Mouse (Mus musculus): ENCODE data around the gene Psmb6. TPM values are rescaled to one million over a fixed set of nuclear protein-coding genes. Genes with fewer than 3 reads are reported as not detected.
A peak's percentile ranks its signal among the peaks of the same experiment; 100 is the strongest.
"Not testable (repeated sequence)": the region's sequence is repeated elsewhere in the genome, so short reads cannot be mapped to it uniquely, and the experiment has no call there.

Gene Psmb6
- polyA plus RNA-seq, 1 experiment, result 398 TPM

DNA sequence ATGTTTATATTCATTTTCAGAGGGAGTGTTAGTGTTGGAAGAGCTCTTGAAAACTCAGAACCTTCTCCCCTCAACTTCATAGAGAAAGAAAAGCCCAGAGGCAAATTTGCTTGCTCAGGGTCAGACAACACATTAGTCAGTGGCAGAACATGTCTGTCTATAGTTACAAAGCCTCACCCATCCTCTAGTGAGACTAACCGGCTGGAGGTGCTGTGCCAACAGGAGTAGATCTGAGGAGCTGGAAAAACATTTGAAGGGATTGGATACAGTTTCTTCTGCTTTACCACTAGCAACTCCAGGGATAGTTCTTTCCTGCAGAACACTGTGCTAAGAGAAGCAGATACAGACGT, 36.7 kb downstream of the Psmb6 start:
- TF ChIP-seq POLR2A (IDR thresholded peaks at IDR 0.05; ENCODE audit: low read depth, low read length) (no peak), CTCF (conservative IDR thresholded peaks at IDR 0.05; ENCODE audit: insufficient read depth, insufficient read length, low read depth, low read length) (no peak)
- H3K36me3 ChIP-seq (ENCODE audit: control insufficient read depth, insufficient read depth, low read length), result no peaks in the 10 kb centered on the region
- H3K27ac ChIP-seq (ENCODE audit: insufficient read depth, low read depth, low read length), result no peak overlapping the region
- H3K27me3 ChIP-seq (replicated peaks; ENCODE audit: control insufficient read depth, insufficient read depth, low read length), result no peaks in the 10 kb centered on the region
- H3K4me3 ChIP-seq (ENCODE audit: insufficient read depth, low read depth, low read length), result peak overlapping the region; percentile 86
- no peak for DNase-seq
- WGBS, result 0% methylated on average over 2 of the region's 2 CpGs
- peaks cover 20% of the 10 kb centered on the region for H3K4me1 ChIP-seq (ENCODE audit: control insufficient read depth, insufficient read depth, low read length)

- peak; percentile 35 for TF ChIP-seq POLR2A (IDR thresholded peaks at IDR 0.05; ENCODE audit: low read depth, low read length)
- no peak for TF ChIP-seq CTCF (conservative IDR thresholded peaks at IDR 0.05; ENCODE audit: insufficient read depth, insufficient read length, low read depth, low read length)
- Histone ChIP-seq H3K4me1 (ENCODE audit: control insufficient read depth, insufficient read depth, low read length) (peaks cover 21% of the 10 kb centered on the region), H3K27me3 (replicated peaks; ENCODE audit: control insufficient read depth, insufficient read depth, low read length) (no peaks in the 10 kb centered on the region), H3K4me3 (ENCODE audit: insufficient read depth, low read depth, low read length) (peak within 1 kb of the TSS; percentile 86), H3K36me3 (ENCODE audit: control insufficient read depth, insufficient read depth, low read length) (no peaks in the 10 kb centered on the region), H3K27ac (ENCODE audit: insufficient read depth, low read depth, low read length) (peak within 1 kb of the TSS; percentile 92)
- under 1% methylated on average over 57 of the region's 57 CpGs for WGBS
- peak; percentile 95 for DNase-seq
These were observed 37.3 kb downstream of the Psmb6 start, which contains the start of gene Mink1 for GRCm38 (mm10) chr11:70562287-70562994. TSS of gene Mink1 (plus strand) at chr11:70562881.

- Histone ChIP-seq H3K4me3 (ENCODE audit: insufficient read depth, low read depth, low read length) (peak overlapping the region; percentile 86), H3K27ac (ENCODE audit: insufficient read depth, low read depth, low read length) (peak overlapping the region; percentile 84), H3K4me1 (ENCODE audit: control insufficient read depth, insufficient read depth, low read length) (peaks cover 21% of the 10 kb centered on the region), H3K27me3 (replicated peaks; ENCODE audit: control insufficient read depth, insufficient read depth, low read length) (no peaks in the 10 kb centered on the region), H3K36me3 (ENCODE audit: control insufficient read depth, insufficient read depth, low read length) (no peaks in the 10 kb centered on the region)
- no peak for DNase-seq
- no peak for TF ChIP-seq CTCF (conservative IDR thresholded peaks at IDR 0.05; ENCODE audit: insufficient read depth, insufficient read length, low read depth, low read length)
- no peak for TF ChIP-seq POLR2A (IDR thresholded peaks at IDR 0.05; ENCODE audit: low read depth, low read length)
- WGBS, result 0% methylated on average over 29 of the region's 31 CpGs
These were observed 37.9 kb downstream of the Psmb6 start for GRCm38 (mm10) chr11:70562995-70563469.

DNA sequence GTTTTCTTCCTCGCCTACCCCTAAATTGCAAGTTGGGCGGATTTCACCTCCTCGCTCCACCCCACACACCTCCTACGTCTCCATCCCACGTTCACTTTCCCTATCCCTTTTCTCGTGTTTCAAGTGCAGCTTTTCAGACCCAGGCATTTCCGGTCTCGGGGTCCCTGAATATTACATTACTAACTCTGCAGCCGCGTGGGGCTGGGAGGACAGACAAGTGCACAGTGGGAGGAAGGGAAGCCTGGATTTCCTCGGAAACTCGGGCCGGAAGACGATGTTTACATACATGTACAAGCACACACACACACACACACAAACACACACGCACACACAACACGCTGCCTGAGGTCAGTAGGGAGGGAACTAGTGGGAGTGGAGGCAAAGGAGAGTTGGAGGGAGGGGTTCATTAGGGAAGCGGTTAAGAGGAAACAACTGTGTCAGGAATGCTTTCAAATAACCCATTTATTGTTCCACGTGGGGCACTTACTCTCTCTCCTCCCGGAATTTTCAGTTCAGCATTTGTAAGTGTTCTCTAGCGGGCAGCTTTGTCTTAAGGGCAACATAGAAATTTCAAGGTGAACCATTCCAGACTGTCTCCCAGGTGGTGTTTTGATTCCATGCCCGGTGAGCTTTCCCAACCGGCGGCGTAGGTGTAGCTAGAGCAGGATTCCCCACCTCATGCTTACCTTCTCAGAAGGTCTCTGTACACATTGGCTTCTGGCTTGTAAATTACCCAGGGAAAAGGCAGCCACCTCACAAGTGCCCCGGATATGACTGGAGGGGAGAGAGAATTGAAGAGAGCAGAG, 38.5 kb downstream of the Psmb6 start:
- DNase-seq, result peak; percentile 71
- no peaks in the 10 kb centered on the region for H3K27me3 ChIP-seq (replicated peaks; ENCODE audit: control insufficient read depth, insufficient read depth, low read length)
- TF ChIP-seq POLR2A (IDR thresholded peaks at IDR 0.05; ENCODE audit: low read depth, low read length) (no peak), CTCF (conservative IDR thresholded peaks at IDR 0.05; ENCODE audit: insufficient read depth, insufficient read length, low read depth, low read length) (no peak)
- peak overlapping the region; percentile 86 for H3K4me3 ChIP-seq (ENCODE audit: insufficient read depth, low read depth, low read length)
- peak overlapping the region; percentile 84 for H3K27ac ChIP-seq (ENCODE audit: insufficient read depth, low read depth, low read length)
- 2% methylated on average over 25 of the region's 25 CpGs for WGBS
- peaks cover 21% of the 10 kb centered on the region for H3K4me1 ChIP-seq (ENCODE audit: control insufficient read depth, insufficient read depth, low read length)
- no peaks in the 10 kb centered on the region for H3K36me3 ChIP-seq (ENCODE audit: control insufficient read depth, insufficient read depth, low read length)

DNA sequence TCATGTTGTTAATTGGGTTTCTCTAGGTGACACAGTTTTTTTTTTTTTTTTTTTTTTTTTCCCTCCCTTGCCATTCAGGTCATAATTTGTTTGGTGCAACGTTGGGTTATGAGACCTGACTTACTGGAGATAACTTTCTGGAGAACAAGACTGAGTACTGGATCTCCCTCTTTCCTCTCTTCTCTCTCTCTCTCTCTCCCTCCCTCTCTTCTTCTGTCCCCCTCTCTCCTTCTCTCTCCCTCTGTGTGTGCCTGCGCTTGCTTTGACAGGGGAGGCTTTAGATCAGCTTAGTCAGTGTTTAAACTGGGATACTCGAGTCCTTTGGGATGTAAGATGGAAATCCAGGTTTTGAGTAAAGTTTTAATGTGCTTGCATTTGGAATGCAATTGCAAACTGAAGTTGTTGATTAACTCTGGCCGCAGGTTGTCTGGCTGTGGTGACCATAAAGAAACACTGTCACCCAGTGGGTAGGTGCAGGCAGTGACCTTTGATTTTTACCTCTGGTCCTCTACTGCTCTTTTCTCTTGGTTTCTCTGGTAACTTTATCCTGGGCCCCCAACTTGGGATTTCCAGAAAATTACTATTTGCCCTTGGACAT, 39.2 kb downstream of the Psmb6 start:
- TF ChIP-seq CTCF (conservative IDR thresholded peaks at IDR 0.05; ENCODE audit: insufficient read depth, insufficient read length, low read depth, low read length), result peak; percentile 38
- no peak for TF ChIP-seq POLR2A (IDR thresholded peaks at IDR 0.05; ENCODE audit: low read depth, low read length)
- peaks cover 21% of the 10 kb centered on the region for H3K4me1 ChIP-seq (ENCODE audit: control insufficient read depth, insufficient read depth, low read length)
- peak; percentile 89 for DNase-seq
- no peaks in the 10 kb centered on the region for H3K36me3 ChIP-seq (ENCODE audit: control insufficient read depth, insufficient read depth, low read length)
- 20% methylated on average over 4 of the region's 4 CpGs for WGBS
- H3K27ac ChIP-seq (ENCODE audit: insufficient read depth, low read depth, low read length), result peak overlapping the region; percentile 84
- peak overlapping the region; percentile 22 for H3K4me3 ChIP-seq (ENCODE audit: insufficient read depth, low read depth, low read length)
- no peaks in the 10 kb centered on the region for H3K27me3 ChIP-seq (replicated peaks; ENCODE audit: control insufficient read depth, insufficient read depth, low read length)

DNA sequence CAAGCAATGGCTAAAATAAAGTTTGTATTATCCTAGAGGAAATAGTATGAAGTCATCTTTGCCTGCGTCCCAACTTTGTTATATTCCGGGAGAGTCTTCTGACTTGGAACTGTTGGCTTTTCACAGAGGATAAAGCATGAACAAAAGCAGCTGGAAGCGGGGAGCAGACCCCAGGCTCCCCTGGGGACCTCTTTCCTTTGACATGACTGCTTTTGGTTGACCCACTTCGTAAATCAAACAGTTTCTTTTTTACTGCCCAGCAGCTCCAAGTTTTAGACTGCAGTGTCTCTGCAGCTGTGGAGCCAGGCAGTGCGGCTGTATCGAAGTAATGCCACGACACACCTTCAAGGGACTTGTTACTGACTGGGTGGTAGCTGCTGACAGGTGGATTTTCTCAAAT, 41.4 kb downstream of the Psmb6 start:
- Histone ChIP-seq H3K36me3 (ENCODE audit: control insufficient read depth, insufficient read depth, low read length) (no peaks in the 10 kb centered on the region), H3K27me3 (replicated peaks; ENCODE audit: control insufficient read depth, insufficient read depth, low read length) (no peaks in the 10 kb centered on the region), H3K27ac (ENCODE audit: insufficient read depth, low read depth, low read length) (no peak overlapping the region), H3K4me3 (ENCODE audit: insufficient read depth, low read depth, low read length) (no peak overlapping the region), H3K4me1 (ENCODE audit: control insufficient read depth, insufficient read depth, low read length) (peaks cover 21% of the 10 kb centered on the region)
- 56% methylated on average over 7 of the region's 7 CpGs for WGBS
- TF ChIP-seq POLR2A (IDR thresholded peaks at IDR 0.05; ENCODE audit: low read depth, low read length) (no peak), CTCF (conservative IDR thresholded peaks at IDR 0.05; ENCODE audit: insufficient read depth, insufficient read length, low read depth, low read length) (no peak)
- DNase-seq, result no peak

DNA sequence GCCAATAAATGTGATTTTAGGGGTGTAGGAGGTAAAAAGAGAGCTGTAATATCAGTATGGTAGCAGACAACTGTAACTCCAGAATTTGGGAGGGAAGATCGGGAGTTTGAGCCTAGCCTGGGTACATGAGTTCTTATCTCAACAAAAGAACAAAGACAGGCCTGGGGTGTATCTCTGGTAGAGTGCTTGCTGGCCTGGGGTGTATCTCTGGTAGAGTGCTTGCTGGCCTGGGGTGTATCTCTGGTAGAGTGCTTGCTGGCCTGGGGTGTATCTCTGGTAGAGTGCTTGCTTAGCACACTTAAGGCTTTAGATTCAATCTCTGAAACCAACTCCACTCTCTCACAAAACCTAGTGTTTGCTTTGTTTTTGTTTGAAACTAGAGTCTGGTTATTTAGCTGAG, 45.4 kb downstream of the Psmb6 start:
- peaks cover 18% of the 10 kb centered on the region for H3K4me1 ChIP-seq (ENCODE audit: control insufficient read depth, insufficient read depth, low read length)
- not testable (repeated sequence) for H3K36me3 ChIP-seq (ENCODE audit: control insufficient read depth, insufficient read depth, low read length); DNase-seq; H3K27ac ChIP-seq (ENCODE audit: insufficient read depth, low read depth, low read length); H3K27me3 ChIP-seq (replicated peaks; ENCODE audit: control insufficient read depth, insufficient read depth, low read length); H3K4me3 ChIP-seq (ENCODE audit: insufficient read depth, low read depth, low read length)
- WGBS, result 92% methylated on average over 1 of the region's 1 CpGs
